Mouse (Mus musculus) left cerebral cortex, adult 2 months (tissue): Measurements from ENCODE around the gene Nipsnap2. TPM values are rescaled to one million over a fixed set of nuclear protein-coding genes. Genes with fewer than 3 reads are reported as not detected.
"Not testable (repeated sequence)": the region's sequence is repeated elsewhere in the genome, so short reads cannot be mapped to it uniquely, and the experiment has no call there.

Experiments used
- DNase-seq, 2 experiments: peaks; one replicate each; pipeline ENCODE4 v3.0.0; 2021 to 2022; ENCODE audit warnings: low spot score in 2 of 2, mixed read lengths in 1 of 2; ENCODE audit errors: extremely low spot score in 1 of 2
- H3K27ac ChIP-seq: fragments of 200-600 bp; 2 replicates; pipeline ENCODE4 v1.8.1; 2022
- H3K4me3 ChIP-seq: fragments of 200-600 bp; 2 replicates; pipeline ENCODE4 v1.8.1; 2022
- CTCF ChIP-seq: fragments of 200-600 bp; IDR thresholded peaks from 2 replicates; pipeline ENCODE4 v1.8.1; 2022; ENCODE audit warnings: antibody characterized with exemption, mild to moderate bottlenecking, moderate library complexity
- intact Hi-C: fragments of 180-260 bp; cut with DNase I; formaldehyde crosslinking; loops from one replicate; pipeline ENCODE4 v1.15.1; 2025
- total RNA-seq, 2 experiments: library from RNA; stranded (reverse); gene quantifications; 2 replicates each; pipeline ENCODE4 v1.2.3; 2021

Gene Nipsnap2
- total RNA-seq, 2 experiments from 2014 or later = 72.4 to 72.6 TPM

GRCm38 (mm10) chr5:129770443-129771355 lies 45.8 kb downstream of the Nipsnap2 start:
- DNase-seq = no peak
- intact Hi-C loops = no loop called here
- TF ChIP-seq CTCF = no peak
- H3K27ac ChIP-seq = no peak overlapping the region
- H3K4me3 ChIP-seq = no peak overlapping the region

GRCm38 (mm10) chr5:129772433-129772832 lies 47.6 kb downstream of the Nipsnap2 start:
- no peak for DNase-seq
- no peak overlapping the region for H3K4me3 ChIP-seq
- H3K27ac ChIP-seq = no peak overlapping the region

GRCm38 (mm10) chr5:129773330-129773729 lies 48.5 kb downstream of the Nipsnap2 start:
- intact Hi-C loops, DNase-seq, H3K4me3 ChIP-seq, H3K27ac ChIP-seq: not testable (repeated sequence)

More at GRCm38 (mm10) chr5:129772433-129772832, 47.6 kb downstream of the Nipsnap2 start:
- intact Hi-C loops = no loop called here
- no peak for TF ChIP-seq CTCF

GRCm38 (mm10) chr5:129774661-129775060 lies 49.8 kb downstream of the Nipsnap2 start:
- no peak for TF ChIP-seq CTCF
- Histone ChIP-seq H3K4me3 (no peak overlapping the region), H3K27ac (no peak overlapping the region)
- no peak for DNase-seq
- intact Hi-C loops = no loop called here

- no peak for TF ChIP-seq CTCF
- DNase-seq = no peak
- intact Hi-C loops = no loop called here
- peak overlapping the region; percentile 45; the same call in 1 of the 2 replicates for H3K27ac ChIP-seq
- H3K4me3 ChIP-seq = peak overlapping the region; percentile 64
Measured at GRCm38 (mm10) chr5:129778348-129778995, 53.6 kb downstream of the Nipsnap2 start.

- H3K4me3 ChIP-seq = peak overlapping the region; percentile 64
- peak overlapping the region; percentile 47 for H3K27ac ChIP-seq
- TF ChIP-seq CTCF = no peak
Measured at GRCm38 (mm10) chr5:129778996-129779716, 54.3 kb downstream of the Nipsnap2 start.

GRCm38 (mm10) chr5:129780131-129780530 lies 55.3 kb downstream of the Nipsnap2 start:
- DNase-seq = no peak
- TF ChIP-seq CTCF = no peak
- H3K4me3 ChIP-seq = no peak overlapping the region
- intact Hi-C loops = no loop called here
- H3K27ac ChIP-seq = no peak overlapping the region

More at GRCm38 (mm10) chr5:129778996-129779716, 54.3 kb downstream of the Nipsnap2 start:
- DNase-seq = peak; percentile 78 to 79
- intact Hi-C loops = no loop called here

- intact Hi-C loops = no loop called here
- peak; percentile 44 for TF ChIP-seq CTCF
- no peak overlapping the region for H3K4me3 ChIP-seq
- H3K27ac ChIP-seq = no peak overlapping the region
- no peak for DNase-seq
Measured at GRCm38 (mm10) chr5:129782211-129782610, 57.3 kb downstream of the Nipsnap2 start.

- intact Hi-C loops = no loop called here
- no peak; the same call in none of the 2 replicates for TF ChIP-seq CTCF
- Histone ChIP-seq H3K4me3 (no peak overlapping the region), H3K27ac (no peak overlapping the region)
- no peak for DNase-seq
Measured at GRCm38 (mm10) chr5:129785235-129785870, 60.5 kb downstream of the Nipsnap2 start.

GRCm38 (mm10) chr5:129786161-129786560 lies 61.3 kb downstream of the Nipsnap2 start:
- Histone ChIP-seq H3K27ac (peak overlapping the region; percentile 100), H3K4me3 (peak overlapping the region; percentile 90)
- no peak for TF ChIP-seq CTCF
- intact Hi-C loops = no loop called here
- no peak for DNase-seq
